Mouse (Mus musculus): Measurements from ENCODE around the gene Bank1. TPM values are rescaled to one million over a fixed set of nuclear protein-coding genes. Genes with fewer than 3 reads are reported as not detected.
"Not testable (repeated sequence)": the region's sequence is repeated elsewhere in the genome, so short reads cannot be mapped to it uniquely, and the experiment has no call there.

The Bank1 gene
- polyA plus RNA-seq (2016; fragmentation: Nextera tagmentation; extraction: Ambion mirVana): 0.38 and 0.40 TPM in 2 replicates

- Histone ChIP-seq H3K27ac (replicated peaks) (no peak within 1 kb of the TSS), H3K4me1 (no peaks in the 10 kb centered on the region), H3K27me3 (peaks cover 4% of the 10 kb centered on the region), H3K4me3 (no peak within 1 kb of the TSS), H3K4me2 (replicated peaks) (no peak within 1 kb of the TSS), H3K9me3 (no peaks in the 10 kb centered on the region), H3K36me3 (no peaks in the 10 kb centered on the region), H3K9ac (replicated peaks) (no peak within 1 kb of the TSS)
- no peak for ATAC-seq (ENCODE audit: low FRiP score, low read depth)
- WGBS: 89% methylated on average over 5 of the region's 5 CpGs
These were observed at the start of gene Bank1 for GRCm38 (mm10) chr3:136325783-136326182. Gene Bank1, minus strand, starts transcription at chr3:136326066.

- no peak overlapping the region for H3K4me3 ChIP-seq
- H3K36me3 ChIP-seq: no peaks in the 10 kb centered on the region
- 84% methylated on average over 11 of the region's 11 CpGs for WGBS
- no peaks in the 10 kb centered on the region for H3K4me1 ChIP-seq
- H3K9ac ChIP-seq (replicated peaks): no peak overlapping the region
- ATAC-seq (ENCODE audit: low FRiP score, low read depth): no peak
- no peak overlapping the region for H3K4me2 ChIP-seq (replicated peaks)
- H3K27me3 ChIP-seq: no peaks in the 10 kb centered on the region
- no peaks in the 10 kb centered on the region for H3K9me3 ChIP-seq
- H3K27ac ChIP-seq (replicated peaks): no peak overlapping the region
These were observed 44.0 kb upstream of the Bank1 start for GRCm38 (mm10) chr3:136369916-136370315.

GRCm38 (mm10) chr3:136369466-136369865, 43.6 kb upstream of the Bank1 start:
- Histone ChIP-seq H3K4me2 (replicated peaks) (no peak overlapping the region), H3K27ac (replicated peaks) (no peak overlapping the region), H3K4me3 (no peak overlapping the region), H3K9ac (replicated peaks) (no peak overlapping the region), H3K27me3 (no peaks in the 10 kb centered on the region), H3K4me1 (no peaks in the 10 kb centered on the region), H3K9me3 (no peaks in the 10 kb centered on the region), H3K36me3 (no peaks in the 10 kb centered on the region)
- ATAC-seq (ENCODE audit: low FRiP score, low read depth): no peak
- WGBS: 86% methylated on average over 9 of the region's 9 CpGs

GRCm38 (mm10) chr3:136368505-136368999, 42.7 kb upstream of the Bank1 start:
- Histone ChIP-seq H3K4me2 (replicated peaks) (no peak overlapping the region), H3K9me3 (no peaks in the 10 kb centered on the region), H3K9ac (replicated peaks) (no peak overlapping the region), H3K36me3 (no peaks in the 10 kb centered on the region), H3K4me3 (no peak overlapping the region), H3K27ac (replicated peaks) (no peak overlapping the region), H3K27me3 (no peaks in the 10 kb centered on the region), H3K4me1 (no peaks in the 10 kb centered on the region)
- ATAC-seq (ENCODE audit: low FRiP score, low read depth): no peak
- WGBS: 91% methylated on average over 4 of the region's 4 CpGs

GRCm38 (mm10) chr3:136349690-136350089, 23.8 kb upstream of the Bank1 start:
- 82% methylated on average over 7 of the region's 7 CpGs for WGBS
- no peak overlapping the region for H3K27ac ChIP-seq (replicated peaks)
- no peaks in the 10 kb centered on the region for H3K9me3 ChIP-seq
- H3K36me3 ChIP-seq: no peaks in the 10 kb centered on the region
- no peak overlapping the region for H3K4me2 ChIP-seq (replicated peaks)
- no peaks in the 10 kb centered on the region for H3K4me1 ChIP-seq
- ATAC-seq (ENCODE audit: low FRiP score, low read depth): no peak
- no peaks in the 10 kb centered on the region for H3K27me3 ChIP-seq
- H3K4me3 ChIP-seq: no peak overlapping the region
- H3K9ac ChIP-seq (replicated peaks): no peak overlapping the region

- H3K27me3 ChIP-seq: no peaks in the 10 kb centered on the region
- H3K4me1 ChIP-seq: no peaks in the 10 kb centered on the region
- H3K4me2 ChIP-seq (replicated peaks): no peak overlapping the region
- no peak for ATAC-seq (ENCODE audit: low FRiP score, low read depth)
- no peaks in the 10 kb centered on the region for H3K9me3 ChIP-seq
- no peak overlapping the region for H3K9ac ChIP-seq (replicated peaks)
- no peak overlapping the region for H3K27ac ChIP-seq (replicated peaks)
- H3K36me3 ChIP-seq: no peaks in the 10 kb centered on the region
- H3K4me3 ChIP-seq: no peak overlapping the region
- 67% methylated on average over 1 of the region's 1 CpGs for WGBS
These were observed 22.7 kb upstream of the Bank1 start for GRCm38 (mm10) chr3:136348611-136349010.

- H3K4me2 ChIP-seq (replicated peaks): no peak overlapping the region
- H3K36me3 ChIP-seq: no peaks in the 10 kb centered on the region
- WGBS: 74% methylated on average over 1 of the region's 1 CpGs
- no peak for ATAC-seq (ENCODE audit: low FRiP score, low read depth)
- no peak overlapping the region for H3K9ac ChIP-seq (replicated peaks)
- H3K4me3 ChIP-seq: no peak overlapping the region
- H3K4me1 ChIP-seq: no peaks in the 10 kb centered on the region
- H3K27ac ChIP-seq (replicated peaks): no peak overlapping the region
- no peaks in the 10 kb centered on the region for H3K27me3 ChIP-seq
- no peaks in the 10 kb centered on the region for H3K9me3 ChIP-seq
These were observed 21.4 kb upstream of the Bank1 start for GRCm38 (mm10) chr3:136347277-136347676.

- H3K4me1 ChIP-seq: no peaks in the 10 kb centered on the region
- no peaks in the 10 kb centered on the region for H3K27me3 ChIP-seq
- no peak overlapping the region for H3K27ac ChIP-seq (replicated peaks)
- no peaks in the 10 kb centered on the region for H3K36me3 ChIP-seq
- H3K9ac ChIP-seq (replicated peaks): no peak overlapping the region
- no peaks in the 10 kb centered on the region for H3K9me3 ChIP-seq
- H3K4me3 ChIP-seq: no peak overlapping the region
- 92% methylated on average over 2 of the region's 2 CpGs for WGBS
- H3K4me2 ChIP-seq (replicated peaks): no peak overlapping the region
- no peak for ATAC-seq (ENCODE audit: low FRiP score, low read depth)
These were observed 16.0 kb upstream of the Bank1 start for GRCm38 (mm10) chr3:136341911-136342310.

- Histone ChIP-seq H3K4me1 (no peaks in the 10 kb centered on the region), H3K27ac (replicated peaks) (no peak overlapping the region), H3K9ac (replicated peaks) (no peak overlapping the region), H3K4me3 (no peak overlapping the region), H3K9me3 (no peaks in the 10 kb centered on the region), H3K36me3 (no peaks in the 10 kb centered on the region), H3K4me2 (replicated peaks) (no peak overlapping the region), H3K27me3 (no peaks in the 10 kb centered on the region)
- WGBS: 88% methylated on average over 2 of the region's 2 CpGs
- ATAC-seq (ENCODE audit: low FRiP score, low read depth): no peak
These were observed 14.0 kb upstream of the Bank1 start for GRCm38 (mm10) chr3:136339896-136340295.

GRCm38 (mm10) chr3:136331135-136331534, 5.3 kb upstream of the Bank1 start:
- Histone ChIP-seq H3K9ac (replicated peaks) (no peak overlapping the region), H3K27ac (replicated peaks) (no peak overlapping the region), H3K27me3 (peaks cover 6% of the 10 kb centered on the region; the same call in 1 of the 2 replicates), H3K9me3 (no peaks in the 10 kb centered on the region), H3K4me2 (replicated peaks) (no peak overlapping the region), H3K4me3 (no peak overlapping the region), H3K4me1 (no peaks in the 10 kb centered on the region), H3K36me3 (no peaks in the 10 kb centered on the region)
- 83% methylated on average over 2 of the region's 2 CpGs for WGBS
- ATAC-seq (ENCODE audit: low FRiP score, low read depth): no peak

GRCm38 (mm10) chr3:136330043-136330442, 4.2 kb upstream of the Bank1 start:
- no peaks in the 10 kb centered on the region for H3K9me3 ChIP-seq
- H3K27me3 ChIP-seq: peaks cover 10% of the 10 kb centered on the region
- no peak overlapping the region for H3K9ac ChIP-seq (replicated peaks)
- H3K27ac ChIP-seq (replicated peaks): no peak overlapping the region
- no peak for ATAC-seq (ENCODE audit: low FRiP score, low read depth)
- no peaks in the 10 kb centered on the region for H3K36me3 ChIP-seq
- H3K4me2 ChIP-seq (replicated peaks): no peak overlapping the region
- no peak overlapping the region for H3K4me3 ChIP-seq
- H3K4me1 ChIP-seq: no peaks in the 10 kb centered on the region

- Histone ChIP-seq H3K27me3 (peaks cover 10% of the 10 kb centered on the region), H3K36me3 (no peaks in the 10 kb centered on the region), H3K27ac (replicated peaks) (no peak overlapping the region), H3K4me1 (no peaks in the 10 kb centered on the region), H3K9me3 (no peaks in the 10 kb centered on the region), H3K4me3 (no peak overlapping the region), H3K9ac (replicated peaks) (no peak overlapping the region), H3K4me2 (replicated peaks) (no peak overlapping the region)
- 39% methylated on average over 6 of the region's 6 CpGs for WGBS
- no peak for ATAC-seq (ENCODE audit: low FRiP score, low read depth)
These were observed 3.3 kb upstream of the Bank1 start for GRCm38 (mm10) chr3:136329133-136329532.

- not testable (repeated sequence) for H3K27me3 ChIP-seq; H3K9me3 ChIP-seq; H3K9ac ChIP-seq (replicated peaks); H3K4me2 ChIP-seq (replicated peaks); H3K27ac ChIP-seq (replicated peaks); H3K4me3 ChIP-seq; H3K4me1 ChIP-seq; H3K36me3 ChIP-seq; ATAC-seq (ENCODE audit: low FRiP score, low read depth)
- WGBS: 93% methylated on average over 6 of the region's 6 CpGs
These were observed 1.1 kb downstream of the Bank1 start for GRCm38 (mm10) chr3:136324716-136325115.
